Mouse (Mus musculus): ENCODE measurements around the gene Fank1. TPM values are rescaled to one million over a fixed set of nuclear protein-coding genes. Genes with fewer than 3 reads are reported as not detected.

Gene Fank1
- not detected in 2 replicates for polyA plus RNA-seq (2011; ENCODE audit: insufficient read length, low read depth, missing spikeins)

DNA sequence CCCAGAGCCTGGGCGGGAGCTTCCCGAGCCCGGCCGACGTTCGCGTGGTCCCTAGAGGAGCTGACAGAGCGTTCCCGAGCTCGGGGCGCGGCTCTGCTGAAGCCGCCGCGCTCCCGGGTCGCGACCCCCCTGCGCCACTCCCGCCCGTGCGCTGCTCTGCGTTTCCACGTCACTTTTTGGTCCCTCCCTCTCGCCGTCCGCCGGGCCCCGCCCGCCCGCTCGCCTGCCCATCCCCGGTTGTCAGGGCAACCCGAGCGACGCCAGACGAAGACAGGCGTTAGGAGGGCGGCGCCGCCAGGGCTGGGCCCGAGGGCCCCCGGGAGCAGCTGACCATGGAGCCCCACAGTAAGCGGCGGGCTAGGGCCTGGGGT, at the start of gene Fank1:
Fank1 (plus strand) TSS at position 236 of the 371 bp plus-strand sequence.
- Histone ChIP-seq H3K4me3 (ENCODE audit: insufficient read depth, low read length) (peak within 1 kb of the TSS; percentile 65), H3K4me1 (ENCODE audit: control insufficient read depth, insufficient read depth, low read length) (peaks cover 2% of the 10 kb centered on the region; the same call in 1 of the 2 replicates), H3K27ac (ENCODE audit: insufficient read depth, low read length) (no peak within 1 kb of the TSS)
- TF ChIP-seq POLR2A (IDR thresholded peaks at IDR 0.05; ENCODE audit: low read depth, low read length) (peak; percentile 44; the same call in 1 of the 2 replicates), CTCF (IDR thresholded peaks at IDR 0.05; ENCODE audit: borderline replicate concordance, insufficient read depth, low read length) (no peak)

DNA sequence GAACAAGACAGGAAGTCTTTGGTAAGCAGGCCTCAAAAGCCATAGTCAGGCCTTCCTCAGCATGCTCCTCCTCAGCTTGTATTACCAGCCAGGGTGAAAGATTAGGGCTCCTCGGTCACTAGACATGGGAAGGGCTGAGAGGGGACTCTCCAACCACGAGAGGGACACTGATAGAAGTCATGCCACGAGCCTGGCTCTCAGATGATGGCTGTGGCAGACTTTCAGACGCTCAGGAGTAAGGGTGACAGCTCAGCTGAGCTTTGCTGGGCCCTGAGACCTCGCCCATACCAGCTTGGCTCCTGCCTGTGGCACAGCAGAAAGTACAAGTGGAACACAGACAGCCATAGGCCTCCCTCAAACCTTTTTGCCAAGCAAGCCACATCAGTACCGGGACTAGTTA, 49.6 kb upstream of the Fank1 start:
- no peak overlapping the region for H3K27ac ChIP-seq (ENCODE audit: insufficient read depth, low read length)
- H3K4me3 ChIP-seq (ENCODE audit: insufficient read depth, low read length), result no peak overlapping the region
- H3K4me1 ChIP-seq (ENCODE audit: control insufficient read depth, insufficient read depth, low read length), result no peaks in the 10 kb centered on the region
- no peak for TF ChIP-seq POLR2A (IDR thresholded peaks at IDR 0.05; ENCODE audit: low read depth, low read length)

DNA sequence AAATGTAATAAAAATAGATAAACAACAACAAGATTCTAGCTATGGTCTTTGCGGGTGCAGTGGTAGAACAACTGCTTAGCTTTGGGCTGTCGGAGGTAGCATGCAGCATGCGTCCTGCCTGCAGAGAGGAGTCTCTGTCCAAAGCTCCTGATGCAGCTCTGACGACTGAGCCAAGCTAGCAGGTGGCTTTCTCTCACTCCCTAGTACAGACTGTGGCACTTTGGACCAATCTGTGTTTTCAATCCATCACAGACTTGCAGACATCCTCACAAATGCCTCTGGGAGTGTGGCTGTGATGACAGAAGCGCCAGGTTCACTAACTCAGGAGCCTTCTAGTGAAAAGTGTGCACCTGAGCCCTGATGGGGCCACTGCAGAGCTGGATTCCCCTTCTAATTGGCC, 47.3 kb upstream of the Fank1 start:
- H3K4me1 ChIP-seq (ENCODE audit: control insufficient read depth, insufficient read depth, low read length), result no peaks in the 10 kb centered on the region
- no peak for TF ChIP-seq CTCF (IDR thresholded peaks at IDR 0.05; ENCODE audit: borderline replicate concordance, insufficient read depth, low read length)
- TF ChIP-seq POLR2A (IDR thresholded peaks at IDR 0.05; ENCODE audit: low read depth, low read length), result no peak

DNA sequence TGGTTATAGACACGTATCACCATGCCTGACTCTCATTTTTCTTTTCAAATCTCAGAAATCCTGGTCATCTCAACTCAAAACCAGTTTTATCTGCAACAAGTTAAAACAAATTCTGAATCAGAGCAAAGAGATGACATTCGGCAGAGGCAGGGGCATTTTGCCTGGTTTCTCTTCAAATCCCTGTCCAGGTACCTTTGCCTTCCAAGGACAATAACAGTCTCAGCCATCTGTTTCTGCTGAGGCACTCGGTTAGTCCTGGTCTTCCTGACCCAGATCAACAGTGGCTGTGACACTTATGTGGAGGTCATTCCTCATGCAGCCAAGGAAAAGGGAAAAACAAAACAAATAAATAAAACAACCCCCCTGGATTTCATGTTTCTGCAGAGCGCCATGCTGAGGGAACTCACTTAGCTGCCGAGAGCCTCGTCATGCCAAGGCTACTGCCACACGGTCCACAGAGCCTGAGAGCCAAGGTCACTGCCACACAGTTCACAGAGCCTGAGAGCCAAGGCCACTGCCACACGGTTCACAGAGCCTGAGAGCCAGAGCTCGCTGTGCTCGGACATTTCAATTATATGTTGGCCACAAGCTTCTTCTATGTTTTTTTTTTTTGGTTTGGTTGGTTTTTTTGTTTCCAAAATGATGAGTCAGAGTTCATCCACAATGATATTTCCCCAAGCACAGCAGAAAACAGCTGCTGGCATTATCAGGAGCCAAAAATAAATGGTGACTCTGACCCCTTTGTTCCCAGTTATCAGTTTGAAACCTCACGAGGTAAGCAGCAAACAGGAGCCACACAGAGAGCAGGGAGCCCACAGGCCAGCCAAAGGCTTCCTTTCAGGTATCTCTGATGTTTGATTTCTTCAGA, 46.1 kb upstream of the Fank1 start:
- no peak overlapping the region for H3K4me3 ChIP-seq (ENCODE audit: insufficient read depth, low read length)
- TF ChIP-seq POLR2A (IDR thresholded peaks at IDR 0.05; ENCODE audit: low read depth, low read length) (no peak), CTCF (IDR thresholded peaks at IDR 0.05; ENCODE audit: borderline replicate concordance, insufficient read depth, low read length) (no peak)
- no peaks in the 10 kb centered on the region for H3K4me1 ChIP-seq (ENCODE audit: control insufficient read depth, insufficient read depth, low read length)
- no peak overlapping the region for H3K27ac ChIP-seq (ENCODE audit: insufficient read depth, low read length)

More for the DNA sequence above, 47.3 kb upstream of the Fank1 start:
- H3K27ac ChIP-seq (ENCODE audit: insufficient read depth, low read length), result no peak overlapping the region
- H3K4me3 ChIP-seq (ENCODE audit: insufficient read depth, low read length), result no peak overlapping the region

DNA sequence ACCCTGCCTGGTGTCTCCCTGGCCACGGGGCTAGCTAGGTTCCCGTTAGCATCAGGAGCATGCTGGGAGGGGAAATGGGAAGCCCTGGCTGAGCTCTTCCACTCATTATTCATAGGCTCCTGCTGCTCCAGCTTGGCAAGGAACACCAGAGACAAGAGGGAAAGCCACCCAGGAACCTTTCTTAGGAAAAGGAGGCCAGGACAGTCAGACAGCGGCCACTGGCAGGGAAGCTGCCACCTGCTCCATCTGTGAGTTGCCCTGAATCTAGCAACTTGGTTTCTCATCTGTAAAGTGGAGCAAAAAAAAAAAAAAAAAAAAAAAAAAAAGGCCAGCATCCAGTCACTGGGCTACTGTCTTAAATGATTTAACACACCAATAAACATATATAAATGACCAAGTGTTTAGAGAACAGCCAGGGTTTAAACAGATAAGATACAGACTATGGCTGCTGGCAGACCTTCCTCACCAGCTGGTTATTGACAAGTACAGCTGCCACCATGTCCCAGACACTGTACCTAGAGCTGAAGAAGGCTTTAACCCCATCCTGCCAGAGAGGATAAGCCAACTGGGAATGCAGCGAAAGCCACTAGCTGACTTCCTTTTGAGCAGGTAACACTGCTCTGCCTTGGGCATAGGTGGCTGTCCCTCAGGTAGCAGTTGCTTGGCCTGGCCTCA, 44.6 kb upstream of the Fank1 start:
- H3K4me1 ChIP-seq (ENCODE audit: control insufficient read depth, insufficient read depth, low read length), result no peaks in the 10 kb centered on the region
- TF ChIP-seq CTCF (IDR thresholded peaks at IDR 0.05; ENCODE audit: borderline replicate concordance, insufficient read depth, low read length), result no peak
- no peak overlapping the region for H3K27ac ChIP-seq (ENCODE audit: insufficient read depth, low read length)
- H3K4me3 ChIP-seq (ENCODE audit: insufficient read depth, low read length), result no peak overlapping the region

- Histone ChIP-seq H3K4me3 (ENCODE audit: insufficient read depth, low read length) (no peak overlapping the region), H3K27ac (ENCODE audit: insufficient read depth, low read length) (no peak overlapping the region), H3K4me1 (ENCODE audit: control insufficient read depth, insufficient read depth, low read length) (peaks cover 2% of the 10 kb centered on the region; the same call in 1 of the 2 replicates)
- TF ChIP-seq POLR2A (IDR thresholded peaks at IDR 0.05; ENCODE audit: low read depth, low read length) (no peak), CTCF (IDR thresholded peaks at IDR 0.05; ENCODE audit: borderline replicate concordance, insufficient read depth, low read length) (no peak)
These were observed 36.1 kb upstream of the Fank1 start for GRCm38 (mm10) chr7:133740558-133740957.

- Histone ChIP-seq H3K4me1 (ENCODE audit: control insufficient read depth, insufficient read depth, low read length) (peaks cover 2% of the 10 kb centered on the region; the same call in 1 of the 2 replicates), H3K4me3 (ENCODE audit: insufficient read depth, low read length) (no peak overlapping the region), H3K27ac (ENCODE audit: insufficient read depth, low read length) (no peak overlapping the region)
- TF ChIP-seq POLR2A (IDR thresholded peaks at IDR 0.05; ENCODE audit: low read depth, low read length) (no peak), CTCF (IDR thresholded peaks at IDR 0.05; ENCODE audit: borderline replicate concordance, insufficient read depth, low read length) (no peak)
These were observed 33.9 kb upstream of the Fank1 start for GRCm38 (mm10) chr7:133742530-133743325.

DNA sequence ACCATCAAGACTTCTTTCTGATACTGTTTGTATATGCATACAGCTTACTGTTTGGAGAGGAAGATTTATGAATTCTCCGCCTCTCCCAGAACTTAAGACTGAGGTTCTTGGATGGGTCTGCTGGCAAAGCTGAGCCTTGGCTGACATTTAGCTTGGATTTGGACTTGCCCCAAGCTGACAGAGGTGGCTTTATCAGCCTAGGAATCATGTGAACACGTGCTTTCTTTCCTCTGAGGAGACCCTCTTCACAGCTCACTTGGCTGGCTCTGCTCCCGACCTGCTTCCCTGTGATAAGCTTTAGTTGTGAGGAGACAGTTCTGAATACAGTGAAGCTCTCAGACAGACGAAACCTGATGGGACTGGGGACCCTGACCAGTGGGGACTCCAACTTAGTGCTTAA, 33.0 kb upstream of the Fank1 start:
- Histone ChIP-seq H3K4me1 (ENCODE audit: control insufficient read depth, insufficient read depth, low read length) (peaks cover 2% of the 10 kb centered on the region; the same call in 1 of the 2 replicates), H3K27ac (ENCODE audit: insufficient read depth, low read length) (no peak overlapping the region), H3K4me3 (ENCODE audit: insufficient read depth, low read length) (no peak overlapping the region)
- TF ChIP-seq POLR2A (IDR thresholded peaks at IDR 0.05; ENCODE audit: low read depth, low read length) (no peak), CTCF (IDR thresholded peaks at IDR 0.05; ENCODE audit: borderline replicate concordance, insufficient read depth, low read length) (no peak)

DNA sequence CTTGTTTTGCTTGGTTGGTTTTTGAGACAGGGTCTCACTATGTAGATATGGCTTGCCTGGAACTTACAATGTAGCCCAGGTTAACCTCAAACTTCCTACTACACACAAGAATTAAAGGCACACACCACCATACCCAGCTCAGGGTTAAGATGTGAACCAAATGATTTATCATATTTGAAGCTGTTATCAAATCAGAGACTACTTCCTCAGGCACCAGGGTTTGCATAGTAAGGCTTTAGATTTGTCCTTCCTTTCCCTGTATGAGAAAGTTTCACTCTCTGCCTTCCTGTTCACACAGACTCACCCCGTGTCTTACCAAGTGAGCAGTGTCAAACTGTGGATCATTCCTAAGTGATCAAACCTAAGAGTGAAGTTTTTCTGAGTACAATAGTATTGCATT, 32.5 kb upstream of the Fank1 start:
- H3K27ac ChIP-seq (ENCODE audit: insufficient read depth, low read length), result 0 out of 2 replicates have a peak overlapping the region, but pooled peaks have one; percentile 9
- TF ChIP-seq POLR2A (IDR thresholded peaks at IDR 0.05; ENCODE audit: low read depth, low read length) (no peak), CTCF (IDR thresholded peaks at IDR 0.05; ENCODE audit: borderline replicate concordance, insufficient read depth, low read length) (no peak)
- H3K4me3 ChIP-seq (ENCODE audit: insufficient read depth, low read length), result no peak overlapping the region
- peaks cover 2% of the 10 kb centered on the region; the same call in 1 of the 2 replicates for H3K4me1 ChIP-seq (ENCODE audit: control insufficient read depth, insufficient read depth, low read length)
